Mouse (Mus musculus) kidney, postnatal 36 days (tissue): ENCODE results near the gene Uba6.

Experiments
- DNase-seq, 2 experiments: peaks; one replicate each; pipeline ENCODE4 v3.0.0; 2021 to 2022; ENCODE audit warnings: mixed read lengths in 2 of 2

The Uba6 gene

GRCm38 (mm10) chr5:86172449-86173161 lies at the start of gene Uba6:
Gene Uba6 (minus strand): TSS chr5:86172803.
- peak; percentile 99 to 100 for DNase-seq

GRCm38 (mm10) chr5:86197801-86198200 lies 25.2 kb upstream of the Uba6 start, which contains the start of gene Gnrhr:
Gene Gnrhr (minus strand): TSS chr5:86197901.
- no peak for DNase-seq

GRCm38 (mm10) chr5:86191356-86191755 lies 18.8 kb upstream of the Uba6 start:
- peak in 1 of 2 experiments; percentile 25 for DNase-seq

- peak; percentile 39 to 63 for DNase-seq
These were observed 18.2 kb upstream of the Uba6 start for GRCm38 (mm10) chr5:86190770-86191169.

GRCm38 (mm10) chr5:86190290-86190689 lies 17.7 kb upstream of the Uba6 start:
- DNase-seq, result no peak

- no peak for DNase-seq
These were observed 14.8 kb upstream of the Uba6 start for GRCm38 (mm10) chr5:86187441-86187840.

GRCm38 (mm10) chr5:86173778-86174177 lies 1.2 kb upstream of the Uba6 start:
- DNase-seq, result no peak

GRCm38 (mm10) chr5:86172088-86172448 lies 535 bp downstream of the Uba6 start:
- no peak for DNase-seq

GRCm38 (mm10) chr5:86129828-86130227 lies 42.8 kb downstream of the Uba6 start:
- DNase-seq, result no peak

- DNase-seq, result no peak
These were observed 43.9 kb downstream of the Uba6 start for GRCm38 (mm10) chr5:86128749-86129148.

- DNase-seq, result no peak
These were observed 54.0 kb downstream of the Uba6 start for GRCm38 (mm10) chr5:86118457-86119094.

- DNase-seq, result no peak
These were observed 58.6 kb downstream of the Uba6 start for GRCm38 (mm10) chr5:86113997-86114396.

GRCm38 (mm10) chr5:86113037-86113436 lies 59.6 kb downstream of the Uba6 start:
- no peak for DNase-seq

GRCm38 (mm10) chr5:86111074-86111473 lies 61.5 kb downstream of the Uba6 start:
- no peak for DNase-seq

GRCm38 (mm10) chr5:86106610-86107009 lies 66.0 kb downstream of the Uba6 start:
- DNase-seq, result no peak

- DNase-seq, result no peak
These were observed 70.4 kb downstream of the Uba6 start for GRCm38 (mm10) chr5:86102176-86102575.

GRCm38 (mm10) chr5:86100621-86101020 lies 72.0 kb downstream of the Uba6 start:
- no peak for DNase-seq

- DNase-seq, result no peak
These were observed 73.6 kb downstream of the Uba6 start for GRCm38 (mm10) chr5:86098988-86099387.

- no peak for DNase-seq
These were observed 77.8 kb downstream of the Uba6 start for GRCm38 (mm10) chr5:86094754-86095153.

GRCm38 (mm10) chr5:86086751-86087150 lies 85.9 kb downstream of the Uba6 start:
- no peak for DNase-seq

GRCm38 (mm10) chr5:86084979-86085378 lies 87.6 kb downstream of the Uba6 start:
- no peak for DNase-seq

GRCm38 (mm10) chr5:86083987-86084386 lies 88.6 kb downstream of the Uba6 start:
- peak; percentile 4 to 14 for DNase-seq

GRCm38 (mm10) chr5:86078720-86079334 lies 93.8 kb downstream of the Uba6 start:
- DNase-seq, result no peak
